10 mouse cellular contexts compared by ENCODE assay signal in the genomic region with DNA sequence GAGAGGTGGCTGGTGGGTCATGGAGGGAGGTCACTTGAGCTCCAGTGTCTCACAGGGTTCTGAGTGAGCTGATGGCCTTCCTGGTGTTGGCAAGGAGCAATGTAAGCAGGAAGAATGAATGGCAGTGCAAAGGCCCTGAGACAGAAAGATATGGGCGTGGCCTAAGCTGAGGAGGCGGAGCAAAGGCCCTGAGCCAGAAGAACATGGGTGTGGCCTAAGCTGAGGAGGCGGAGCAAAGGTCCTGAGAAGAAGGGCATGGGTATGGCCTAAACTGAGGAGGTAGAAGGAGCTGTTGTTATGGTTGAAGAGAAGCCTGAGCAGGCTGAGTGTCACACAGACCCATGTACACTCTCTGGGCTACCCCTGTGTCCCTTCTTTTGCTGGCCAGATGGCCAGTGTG. TPM values are rescaled to one million over a fixed set of nuclear protein-coding genes. Genes with fewer than 3 reads are reported as not detected.
DNase-seq lines count a peak whose midpoint lies in the region; ATAC-seq lines count a peak whose summit lies in the region.
"Had no signal": no experiment of that assay in that cellular context is flagged by ENCODE, and none has a peak within 500 bp of the region (broad histone marks: within the 10 kb centered on the region; RNA-seq: fewer than 3 reads in every experiment).

No protein-coding gene starts in this region.

- H3K36me3 ChIP-seq in midbrain, embryonic 10.5 days: no peaks in the 10 kb centered on the region
- H3K36me3 ChIP-seq in midbrain, embryonic 14.5 days (ENCODE audit: control insufficient read depth, insufficient read depth, low read length): no peaks in the 10 kb centered on the region
- no peaks in the 10 kb centered on the region for H3K36me3 ChIP-seq in forebrain, embryonic 11.5 days (ENCODE audit: control insufficient read depth, insufficient read depth, low read length)
- H3K36me3 ChIP-seq in kidney, embryonic 14.5 days (ENCODE audit: control insufficient read depth, insufficient read depth, low read length): no peaks in the 10 kb centered on the region
- H3K36me3 ChIP-seq in neural tube, embryonic 13.5 days: no peaks in the 10 kb centered on the region

- no peak for DNase-seq in midbrain, embryonic 10.5 days (ENCODE audit: low spot score)
- no peak for DNase-seq in midbrain, embryonic 14.5 days
- peak; percentile 46 for DNase-seq in forebrain, embryonic 11.5 days (ENCODE audit: low spot score)
- DNase-seq in cerebellum, postnatal 10 days: no peak
- no peak for DNase-seq in T-cell, adult 2 months (ENCODE audit: low spot score)
- DNase-seq in gastrocnemius, postnatal 4 days (ENCODE audit: low spot score in 2 of 2): no peak
- DNase-seq: adrenal gland, adult 2 months had no signal

- H3K27ac ChIP-seq in midbrain, embryonic 10.5 days (replicated peaks): peak overlapping the region; percentile 90
- H3K27ac ChIP-seq in midbrain, embryonic 14.5 days (replicated peaks; ENCODE audit: low read depth, low read length): no peak overlapping the region
- no peak overlapping the region for H3K27ac ChIP-seq in forebrain, embryonic 11.5 days (ENCODE audit: low read depth, low read length)
- peak overlapping the region; percentile 87 for H3K27ac ChIP-seq in kidney, embryonic 14.5 days (ENCODE audit: low read depth, low read length)
- peak overlapping the region; percentile 84; the same call in 1 of the 2 replicates for H3K27ac ChIP-seq in neural tube, embryonic 13.5 days (replicated peaks)
- H3K27ac ChIP-seq: macrophage had no signal

- H3K4me3 ChIP-seq in midbrain, embryonic 10.5 days: no peak overlapping the region
- no peak overlapping the region for H3K4me3 ChIP-seq in midbrain, embryonic 14.5 days (replicated peaks; ENCODE audit: low read depth, low read length)
- no peak overlapping the region for H3K4me3 ChIP-seq in forebrain, embryonic 11.5 days (ENCODE audit: low read depth, low read length)
- H3K4me3 ChIP-seq in kidney, embryonic 14.5 days (ENCODE audit: low read length): no peak overlapping the region
- no peak overlapping the region for H3K4me3 ChIP-seq in neural tube, embryonic 13.5 days

- no peak overlapping the region for H3K4me2 ChIP-seq in midbrain, embryonic 14.5 days (ENCODE audit: low read length)
- H3K4me2 ChIP-seq in forebrain, embryonic 11.5 days (ENCODE audit: low read depth, low read length, severe bottlenecking): no peak overlapping the region
- no peak overlapping the region for H3K4me2 ChIP-seq in kidney, embryonic 14.5 days (replicated peaks; ENCODE audit: low read depth, low read length)
- no peak overlapping the region for H3K4me2 ChIP-seq in neural tube, embryonic 13.5 days

- no peak for ATAC-seq in midbrain, embryonic 14.5 days (ENCODE audit: low FRiP score, low TSS enrichment)
- ATAC-seq in forebrain, embryonic 11.5 days (replicated peaks; ENCODE audit: low FRiP score): 0 out of 2 replicates have a peak, but pooled peaks have one; percentile 31
- ATAC-seq in kidney, embryonic 14.5 days (ENCODE audit: low FRiP score, low TSS enrichment): no peak
- no peak for ATAC-seq in neural tube, embryonic 13.5 days (ENCODE audit: low read depth)

- no peak overlapping the region for H3K9ac ChIP-seq in midbrain, embryonic 14.5 days (replicated peaks; ENCODE audit: low read length)
- H3K9ac ChIP-seq in forebrain, embryonic 11.5 days (ENCODE audit: low read length): no peak overlapping the region
- H3K9ac ChIP-seq in kidney, embryonic 14.5 days (ENCODE audit: low read depth, low read length): no peak overlapping the region
- no peak overlapping the region for H3K9ac ChIP-seq in neural tube, embryonic 13.5 days

- 0 out of 2 replicates have a peak, but pooled peaks cover 5% of the 10 kb centered on the region for H3K9me3 ChIP-seq in midbrain, embryonic 10.5 days (replicated peaks)
- H3K9me3 ChIP-seq in midbrain, embryonic 14.5 days (ENCODE audit: control insufficient read depth, low read length): no peaks in the 10 kb centered on the region
- no peaks in the 10 kb centered on the region for H3K9me3 ChIP-seq in forebrain, embryonic 11.5 days (ENCODE audit: control insufficient read depth, low read length)
- H3K9me3 ChIP-seq in kidney, embryonic 14.5 days (ENCODE audit: control insufficient read depth, low read length): no peaks in the 10 kb centered on the region
- no peaks in the 10 kb centered on the region for H3K9me3 ChIP-seq in neural tube, embryonic 13.5 days

- 86% methylated on average over 3 of the region's 3 CpGs for WGBS in midbrain, embryonic 10.5 days
- 89% methylated on average over 3 of the region's 3 CpGs for WGBS in midbrain, embryonic 14.5 days
- WGBS in forebrain, embryonic 11.5 days: 99% methylated on average over 3 of the region's 3 CpGs
- 88% methylated on average over 3 of the region's 3 CpGs for WGBS in kidney, embryonic 14.5 days
- 98% methylated on average over 3 of the region's 3 CpGs for WGBS in neural tube, embryonic 13.5 days

- H3K4me1 ChIP-seq in midbrain, embryonic 10.5 days: peaks cover 59% of the 10 kb centered on the region
- H3K4me1 ChIP-seq in midbrain, embryonic 14.5 days (ENCODE audit: control insufficient read depth, insufficient read depth, low read length): peaks cover 17% of the 10 kb centered on the region; the same call in 1 of the 2 replicates
- peaks cover 12% of the 10 kb centered on the region; the same call in 1 of the 2 replicates for H3K4me1 ChIP-seq in forebrain, embryonic 11.5 days (replicated peaks; ENCODE audit: control insufficient read depth, insufficient read depth, low read length)
- peaks cover 58% of the 10 kb centered on the region for H3K4me1 ChIP-seq in kidney, embryonic 14.5 days (ENCODE audit: control insufficient read depth, insufficient read depth, low read length)
- H3K4me1 ChIP-seq in neural tube, embryonic 13.5 days (replicated peaks): peaks cover 48% of the 10 kb centered on the region

- peaks cover 2% of the 10 kb centered on the region for H3K27me3 ChIP-seq in midbrain, embryonic 10.5 days (ENCODE audit: low read depth, poor library complexity, severe bottlenecking)
- no peaks in the 10 kb centered on the region for H3K27me3 ChIP-seq in midbrain, embryonic 14.5 days (ENCODE audit: control insufficient read depth, insufficient read depth, low read length)
- no peaks in the 10 kb centered on the region for H3K27me3 ChIP-seq in forebrain, embryonic 11.5 days (ENCODE audit: control insufficient read depth, insufficient read depth, low read length)
- H3K27me3 ChIP-seq in kidney, embryonic 14.5 days (ENCODE audit: control insufficient read depth, insufficient read depth, low read length): no peaks in the 10 kb centered on the region
- peaks cover 4% of the 10 kb centered on the region; the same call in 1 of the 2 replicates for H3K27me3 ChIP-seq in neural tube, embryonic 13.5 days

RNA-seq across cellular contexts. Expression of a gene that starts 8.8 kb away (rescaled TPM):
- polyA plus RNA-seq in midbrain, embryonic 10.5 days (2016; fragmentation: Nextera tagmentation; extraction: Ambion mirVana): 12.9 and 14.3 TPM in 2 replicates
- 7.8 and 8.8 TPM in 2 replicates for polyA plus RNA-seq in midbrain, embryonic 14.5 days (2014; fragmentation: Nextera tagmentation; extraction: Ambion mirVana)
- 9.6 and 10.4 TPM in 2 replicates for polyA plus RNA-seq in forebrain, embryonic 11.5 days (2014; fragmentation: Nextera tagmentation; extraction: Ambion mirVana)
- polyA plus RNA-seq in kidney, embryonic 14.5 days (2014; fragmentation: Nextera tagmentation; extraction: Ambion mirVana): 28.4 and 37.9 TPM in 2 replicates
- polyA plus RNA-seq in neural tube, embryonic 13.5 days (2015; fragmentation: Nextera tagmentation; extraction: Ambion mirVana): 11.5 and 13.7 TPM in 2 replicates
- total RNA-seq in gastrocnemius, postnatal 4 days (2021): 10 to 100 TPM; 43.2 to 47.6 TPM
- polyA plus RNA-seq: macrophage had no signal

RNA-seq across cellular contexts. Expression of a gene that starts 21.7 kb away (rescaled TPM):
- not detected in 2 replicates for polyA plus RNA-seq in midbrain, embryonic 10.5 days (2016; fragmentation: Nextera tagmentation; extraction: Ambion mirVana)
- not detected in 2 replicates for polyA plus RNA-seq in midbrain, embryonic 14.5 days (2014; fragmentation: Nextera tagmentation; extraction: Ambion mirVana)
- not detected in 2 replicates for polyA plus RNA-seq in forebrain, embryonic 11.5 days (2014; fragmentation: Nextera tagmentation; extraction: Ambion mirVana)
- 0.53 and 1.6 TPM in 2 replicates for polyA plus RNA-seq in kidney, embryonic 14.5 days (2014; fragmentation: Nextera tagmentation; extraction: Ambion mirVana)
- not detected in 2 replicates for polyA plus RNA-seq in neural tube, embryonic 13.5 days (2015; fragmentation: Nextera tagmentation; extraction: Ambion mirVana)
- total RNA-seq in gastrocnemius, postnatal 4 days (2021): not detected
- polyA plus RNA-seq: macrophage had no signal

RNA-seq across cellular contexts. Expression of a gene that starts 30.7 kb away (rescaled TPM):
- polyA plus RNA-seq in midbrain, embryonic 10.5 days (2016; fragmentation: Nextera tagmentation; extraction: Ambion mirVana): 2.6 TPM in 2 replicates
- 1.3 and 1.6 TPM in 2 replicates for polyA plus RNA-seq in midbrain, embryonic 14.5 days (2014; fragmentation: Nextera tagmentation; extraction: Ambion mirVana)
- 2.3 and 2.7 TPM in 2 replicates for polyA plus RNA-seq in forebrain, embryonic 11.5 days (2014; fragmentation: Nextera tagmentation; extraction: Ambion mirVana)
- polyA plus RNA-seq in kidney, embryonic 14.5 days (2014; fragmentation: Nextera tagmentation; extraction: Ambion mirVana): 6.1 and 10.2 TPM in 2 replicates
- 1.7 and 2.0 TPM in 2 replicates for polyA plus RNA-seq in neural tube, embryonic 13.5 days (2015; fragmentation: Nextera tagmentation; extraction: Ambion mirVana)
- total RNA-seq in gastrocnemius, postnatal 4 days (2021): 10 to 100 TPM; 12.6 to 13.3 TPM
- polyA plus RNA-seq: macrophage had no signal

RNA-seq across cellular contexts. Expression of a gene that starts 43.4 kb away (rescaled TPM):
- polyA plus RNA-seq in midbrain, embryonic 10.5 days (2016; fragmentation: Nextera tagmentation; extraction: Ambion mirVana): 47.1 and 52.8 TPM in 2 replicates
- polyA plus RNA-seq in midbrain, embryonic 14.5 days (2014; fragmentation: Nextera tagmentation; extraction: Ambion mirVana): 37.3 and 42.0 TPM in 2 replicates
- 45.0 and 47.8 TPM in 2 replicates for polyA plus RNA-seq in forebrain, embryonic 11.5 days (2014; fragmentation: Nextera tagmentation; extraction: Ambion mirVana)
- 33.9 and 44.8 TPM in 2 replicates for polyA plus RNA-seq in kidney, embryonic 14.5 days (2014; fragmentation: Nextera tagmentation; extraction: Ambion mirVana)
- 44.0 and 51.0 TPM in 2 replicates for polyA plus RNA-seq in neural tube, embryonic 13.5 days (2015; fragmentation: Nextera tagmentation; extraction: Ambion mirVana)
- 10 to 100 TPM; 36.8 to 40.9 TPM for total RNA-seq in gastrocnemius, postnatal 4 days (2021)

Comparison
In these comparisons a context has a peak if more than half of its experiments do, and no peak if none do; other contexts are left out.
1. H3K27ac ChIP-seq: peak in midbrain, embryonic 10.5 days (single experiment), kidney, embryonic 14.5 days (single experiment) and neural tube, embryonic 13.5 days (single experiment); none in midbrain, embryonic 14.5 days (single experiment) and forebrain, embryonic 11.5 days (single experiment).